Mouse (Mus musculus) spleen, adult 2 months (tissue): Measurements from ENCODE around the gene BC048679.

Source experiments
- CTCF ChIP-seq: fragments of 200-500 bp; IDR thresholded peaks from 2 replicates; pipeline ENCODE4 v1.5.1; 2011; ENCODE audit warnings: mild to moderate bottlenecking, inconsistent platforms; ENCODE audit not compliant: insufficient read depth, insufficient read length, insufficient replicate concordance; ENCODE audit errors: extremely low read depth
- POLR2A ChIP-seq: fragments of 200-500 bp; IDR thresholded peaks from 2 replicates; pipeline ENCODE4 v1.6.1; 2011; ENCODE audit warnings: low read depth, low read length, inconsistent platforms

- TF ChIP-seq CTCF (no peak), POLR2A (no peak)
Observed at GRCm38 (mm10) chr7:81538070-81538675, 40.1 kb upstream of the BC048679 start.
